Mouse (Mus musculus): ENCODE data around the gene Slc25a39. TPM values are rescaled to one million over a fixed set of nuclear protein-coding genes. Genes with fewer than 3 reads are reported as not detected.

The Slc25a39 gene
- total RNA-seq, 4 experiments from 2014 or later: 62.0 to 72.4 (median 64.6) TPM

Small RNA genes within 50 kb of the gene (microRNA-seq; reads per million reads assigned to microRNA genes)
- 0 to 0.76 reads per million in 2 experiments for gene Mir6930

Other genes with a start within 250 kb of the Slc25a39 start
- 10 to 100 TPM; 53.5 to 61.6 (median 58.8) TPM for gene Lsm12, start 222.7 kb downstream of the Slc25a39 start, total RNA-seq (2022)
- 10 to 100 TPM; 66.0 to 74.2 (median 70.4) TPM for gene G6pc3, start 218.3 kb downstream of the Slc25a39 start, total RNA-seq (2022)
- 100 to 1,000 TPM; 219 to 252 (median 232) TPM for gene Hdac5, start 177.8 kb downstream of the Slc25a39 start, total RNA-seq (2022)
- 1 to 10 TPM in 1 of 4 experiments, under 1 TPM in 3; 0.62 to 1.2 (median 0.64) TPM for gene BC030867, start 159.1 kb downstream of the Slc25a39 start, total RNA-seq (2022)
- gene Asb16, start 139.2 kb downstream of the Slc25a39 start, total RNA-seq (2022): 1 to 10 TPM; 2.1 to 2.4 (median 2.2) TPM
- gene Tmub2, start 123.0 kb downstream of the Slc25a39 start, total RNA-seq (2022): 10 to 100 TPM; 61.4 to 72.0 (median 67.7) TPM
- 100 to 1,000 TPM; 153 to 169 (median 157) TPM for gene Atxn7l3, start 111.3 kb downstream of the Slc25a39 start, total RNA-seq (2022)
- 100 to 1,000 TPM; 106 to 122 (median 120) TPM for gene Ubtf, start 88.2 kb downstream of the Slc25a39 start, total RNA-seq (2022)
- under 1 TPM in 2 of 4 experiments, not detected in 2; 0.10 to 0.11 TPM for gene Slc4a1, start 41.7 kb downstream of the Slc25a39 start, total RNA-seq (2022)
- gene Rundc3a, start 14.5 kb downstream of the Slc25a39 start, total RNA-seq (2022): 100 to 1,000 TPM; 420 to 453 (median 428) TPM
- gene Grn, start 22.4 kb upstream of the Slc25a39 start, total RNA-seq (2022): 100 to 1,000 TPM in 2 of 4 experiments, 10 to 100 TPM in 2; 61.9 to 191 (median 114) TPM
- 10 to 100 TPM; 77.6 to 94.7 (median 85.7) TPM for gene Fam171a2, start 39.7 kb upstream of the Slc25a39 start, total RNA-seq (2022)
- gene Itga2b, start 62.2 kb upstream of the Slc25a39 start, total RNA-seq (2022): 1 to 10 TPM; 1.1 to 3.2 (median 2.7) TPM
- gene Gpatch8, start 148.4 kb upstream of the Slc25a39 start, total RNA-seq (2022): 10 to 100 TPM; 49.2 to 66.6 (median 52.9) TPM
- gene Gm11627, start 171.5 kb upstream of the Slc25a39 start, total RNA-seq (2022): 1 to 10 TPM in 3 of 4 experiments, under 1 TPM in 1; 0.93 to 2.8 (median 1.6) TPM
- gene Fzd2, start 196.4 kb upstream of the Slc25a39 start, total RNA-seq (2022): 1 to 10 TPM; 5.9 to 7.3 (median 6.1) TPM

All from layer of hippocampus, adult 8-10 months (tissue).